Mouse (Mus musculus): ENCODE measurements around the gene Derl2. TPM values are rescaled to one million over a fixed set of nuclear protein-coding genes. Genes with fewer than 3 reads are reported as not detected.

Gene Derl2
- polyA plus RNA-seq (2015; fragmentation: Nextera tagmentation; extraction: Ambion mirVana), result 36.8 and 50.0 TPM in 2 replicates

- DNase-seq (peak; percentile 99), ATAC-seq (ENCODE audit: low read depth) (peak; percentile 97)
- Histone ChIP-seq H3K9ac (peak within 1 kb of the TSS; percentile 88), H3K27ac (peak within 1 kb of the TSS; percentile 93), H3K9me3 (replicated peaks) (no peaks in the 10 kb centered on the region), H3K4me1 (replicated peaks) (peaks cover 53% of the 10 kb centered on the region), H3K36me3 (peaks cover 29% of the 10 kb centered on the region), H3K27me3 (no peaks in the 10 kb centered on the region), H3K4me2 (peak within 1 kb of the TSS; percentile 89), H3K4me3 (replicated peaks) (peak within 1 kb of the TSS; percentile 82)
- WGBS (ENCODE audit: insufficient replicate concordance), result under 1% methylated on average over 70 of the region's 71 CpGs
These were observed at the start of gene Derl2, which contains the start of gene Mis12 for GRCm38 (mm10) chr11:71019201-71020068. Gene Derl2 (minus strand): TSS chr11:71019841. Gene Mis12 (plus strand): TSS chr11:71019611.

- Histone ChIP-seq H3K4me3 (replicated peaks) (no peak overlapping the region), H3K27me3 (no peaks in the 10 kb centered on the region), H3K9me3 (replicated peaks) (no peaks in the 10 kb centered on the region), H3K36me3 (no peaks in the 10 kb centered on the region), H3K4me2 (no peak overlapping the region), H3K9ac (no peak overlapping the region), H3K27ac (no peak overlapping the region), H3K4me1 (replicated peaks) (no peaks in the 10 kb centered on the region)
- 10% methylated on average over 1 of the region's 1 CpGs for WGBS (ENCODE audit: insufficient replicate concordance)
- no peak for ATAC-seq (ENCODE audit: low read depth)
- DNase-seq, result no peak
These were observed 32.9 kb upstream of the Derl2 start for GRCm38 (mm10) chr11:71052554-71052953.

GRCm38 (mm10) chr11:71039526-71040298, 20.1 kb upstream of the Derl2 start:
- no peak overlapping the region for H3K27ac ChIP-seq
- H3K4me3 ChIP-seq (replicated peaks), result no peak overlapping the region
- ATAC-seq (ENCODE audit: low read depth), result no peak
- H3K4me2 ChIP-seq, result no peak overlapping the region
- H3K4me1 ChIP-seq (replicated peaks), result no peaks in the 10 kb centered on the region
- WGBS (ENCODE audit: insufficient replicate concordance), result 88% methylated on average over 5 of the region's 5 CpGs
- H3K36me3 ChIP-seq, result no peaks in the 10 kb centered on the region
- H3K27me3 ChIP-seq, result no peaks in the 10 kb centered on the region; the same call in 1 of the 2 replicates
- no peak overlapping the region for H3K9ac ChIP-seq
- H3K9me3 ChIP-seq (replicated peaks), result 0 out of 2 replicates have a peak, but pooled peaks cover 2% of the 10 kb centered on the region
- DNase-seq, result no peak

- 2% methylated on average over 28 of the region's 31 CpGs for WGBS (ENCODE audit: insufficient replicate concordance)
- H3K4me3 ChIP-seq (replicated peaks), result peak within 1 kb of the TSS; percentile 45
- H3K27me3 ChIP-seq, result peaks cover 26% of the 10 kb centered on the region
- ATAC-seq (ENCODE audit: low read depth) (no peak), DNase-seq (no peak)
- peak within 1 kb of the TSS; percentile 29 for H3K9ac ChIP-seq
- H3K36me3 ChIP-seq, result peaks cover 9% of the 10 kb centered on the region
- no peaks in the 10 kb centered on the region for H3K9me3 ChIP-seq (replicated peaks)
- H3K27ac ChIP-seq, result no peak within 1 kb of the TSS
- peaks cover 11% of the 10 kb centered on the region for H3K4me1 ChIP-seq (replicated peaks)
- peak within 1 kb of the TSS; percentile 49 for H3K4me2 ChIP-seq
These were observed 13.6 kb upstream of the Derl2 start, which contains the start of gene 6330403K07Rik for GRCm38 (mm10) chr11:71033163-71033761. Gene 6330403K07Rik (minus strand): TSS chr11:71033513.

- H3K4me2 ChIP-seq, result peak overlapping the region; percentile 49
- H3K27ac ChIP-seq, result no peak overlapping the region
- H3K27me3 ChIP-seq, result peaks cover 26% of the 10 kb centered on the region
- 21% methylated on average over 26 of the region's 26 CpGs for WGBS (ENCODE audit: insufficient replicate concordance)
- ATAC-seq (ENCODE audit: low read depth) (no peak), DNase-seq (no peak)
- H3K4me1 ChIP-seq (replicated peaks), result peaks cover 11% of the 10 kb centered on the region
- H3K9me3 ChIP-seq (replicated peaks), result no peaks in the 10 kb centered on the region
- no peak overlapping the region; the same call in 1 of the 2 replicates for H3K9ac ChIP-seq
- peak overlapping the region; percentile 45 for H3K4me3 ChIP-seq (replicated peaks)
- peaks cover 16% of the 10 kb centered on the region for H3K36me3 ChIP-seq
These were observed 13.0 kb upstream of the Derl2 start for GRCm38 (mm10) chr11:71032491-71033162.

- ATAC-seq (ENCODE audit: low read depth) (no peak), DNase-seq (no peak)
- Histone ChIP-seq H3K4me2 (no peak overlapping the region), H3K27me3 (peaks cover 26% of the 10 kb centered on the region), H3K36me3 (peaks cover 21% of the 10 kb centered on the region), H3K9ac (no peak overlapping the region), H3K9me3 (replicated peaks) (no peaks in the 10 kb centered on the region), H3K4me3 (replicated peaks) (peak overlapping the region; percentile 45), H3K4me1 (replicated peaks) (peaks cover 11% of the 10 kb centered on the region), H3K27ac (no peak overlapping the region)
- 45% methylated on average over 7 of the region's 7 CpGs for WGBS (ENCODE audit: insufficient replicate concordance)
These were observed 12.4 kb upstream of the Derl2 start for GRCm38 (mm10) chr11:71032070-71032469.

GRCm38 (mm10) chr11:71029403-71030118, 9.9 kb upstream of the Derl2 start:
- peaks cover 11% of the 10 kb centered on the region for H3K4me1 ChIP-seq (replicated peaks)
- no peak overlapping the region for H3K4me3 ChIP-seq (replicated peaks)
- ATAC-seq (ENCODE audit: low read depth) (no peak), DNase-seq (no peak)
- no peak overlapping the region for H3K4me2 ChIP-seq
- peaks cover 26% of the 10 kb centered on the region for H3K27me3 ChIP-seq
- H3K9ac ChIP-seq, result no peak overlapping the region
- H3K36me3 ChIP-seq, result peaks cover 46% of the 10 kb centered on the region
- H3K9me3 ChIP-seq (replicated peaks), result no peaks in the 10 kb centered on the region
- 66% methylated on average over 3 of the region's 3 CpGs for WGBS (ENCODE audit: insufficient replicate concordance)
- no peak overlapping the region for H3K27ac ChIP-seq

GRCm38 (mm10) chr11:71028280-71028679, 8.6 kb upstream of the Derl2 start:
- peaks cover 57% of the 10 kb centered on the region for H3K36me3 ChIP-seq
- H3K4me3 ChIP-seq (replicated peaks), result no peak overlapping the region
- no peaks in the 10 kb centered on the region for H3K9me3 ChIP-seq (replicated peaks)
- WGBS (ENCODE audit: insufficient replicate concordance), result 70% methylated on average over 3 of the region's 3 CpGs
- no peak overlapping the region for H3K27ac ChIP-seq
- H3K27me3 ChIP-seq, result peaks cover 20% of the 10 kb centered on the region
- ATAC-seq (ENCODE audit: low read depth) (no peak), DNase-seq (no peak)
- H3K4me2 ChIP-seq, result no peak overlapping the region
- peaks cover 12% of the 10 kb centered on the region for H3K4me1 ChIP-seq (replicated peaks)
- no peak overlapping the region for H3K9ac ChIP-seq

GRCm38 (mm10) chr11:71018416-71019200, 1.0 kb downstream of the Derl2 start:
- peaks cover 30% of the 10 kb centered on the region for H3K36me3 ChIP-seq
- peak overlapping the region; percentile 76 for H3K27ac ChIP-seq
- DNase-seq (no peak), ATAC-seq (ENCODE audit: low read depth) (peak; percentile 9)
- H3K9ac ChIP-seq, result peak overlapping the region; percentile 85
- peak overlapping the region; percentile 82 for H3K4me2 ChIP-seq
- H3K9me3 ChIP-seq (replicated peaks), result no peaks in the 10 kb centered on the region
- 5% methylated on average over 28 of the region's 28 CpGs for WGBS (ENCODE audit: insufficient replicate concordance)
- peak overlapping the region; percentile 82 for H3K4me3 ChIP-seq (replicated peaks)
- H3K27me3 ChIP-seq, result no peaks in the 10 kb centered on the region
- peaks cover 53% of the 10 kb centered on the region for H3K4me1 ChIP-seq (replicated peaks)

All from liver, embryonic 13.5 days (tissue).